Mouse (Mus musculus): ENCODE measurements around the gene H2al1e.
"Not testable (repeated sequence)": the region's sequence is repeated elsewhere in the genome, so short reads cannot be mapped to it uniquely, and the experiment has no call there.

The H2al1e gene

GRCm38 (mm10) chrX:11311634-11312033 lies at the start of gene H2al1e:
Gene H2al1e (plus strand): TSS chrX:11311934.
- DNase-seq (ENCODE audit: extremely low spot score, low read depth, low spot score): not testable (repeated sequence)

GRCm38 (mm10) chrX:11264918-11265317 lies 46.8 kb upstream of the H2al1e start:
- DNase-seq (ENCODE audit: extremely low spot score, low read depth, low spot score): no peak

GRCm38 (mm10) chrX:11267791-11268190 lies 43.9 kb upstream of the H2al1e start:
- DNase-seq (ENCODE audit: extremely low spot score, low read depth, low spot score): no peak

DNA sequence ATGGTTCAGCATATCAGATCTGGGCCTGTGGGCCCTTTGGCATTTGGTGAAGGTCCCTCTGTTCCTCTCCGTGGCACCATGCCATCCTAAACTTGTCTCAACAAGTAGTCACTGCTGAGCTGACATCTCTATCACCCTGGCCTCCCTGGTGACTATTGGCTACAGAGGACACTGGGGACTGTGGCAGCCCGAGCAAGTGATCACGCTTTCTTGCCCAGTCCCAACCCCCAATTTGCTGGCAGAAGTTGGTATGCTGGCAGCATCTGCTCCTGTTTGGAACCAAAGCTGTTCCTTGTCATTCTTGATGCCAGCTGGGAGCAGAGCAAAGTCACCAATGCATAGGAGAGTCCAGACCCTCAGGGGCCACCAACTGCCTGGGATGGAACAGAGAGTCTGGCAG lies 42.7 kb upstream of the H2al1e start:
- DNase-seq (ENCODE audit: extremely low spot score, low read depth, low spot score): no peak

GRCm38 (mm10) chrX:11273190-11273589 lies 38.5 kb upstream of the H2al1e start:
- no peak for DNase-seq (ENCODE audit: extremely low spot score, low read depth, low spot score)

DNA sequence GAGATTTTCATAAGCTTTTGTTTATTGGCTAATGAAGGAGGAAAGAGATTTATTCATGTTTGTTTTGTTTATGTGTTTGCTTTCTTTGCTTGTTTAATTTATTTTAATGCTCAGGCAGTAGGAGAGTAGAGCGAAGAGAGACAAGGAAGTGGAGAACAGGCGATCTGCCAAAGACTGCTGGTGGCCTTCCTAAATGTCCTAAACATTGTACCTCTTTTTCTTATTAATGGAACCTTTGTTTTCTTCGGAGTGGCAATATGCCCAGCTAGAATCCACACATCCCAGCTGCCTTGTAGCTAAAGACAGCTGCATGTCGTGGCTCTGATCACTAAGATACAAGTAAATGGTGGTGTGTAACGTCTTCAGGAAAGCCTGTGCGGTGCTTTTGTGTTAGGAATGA lies 34.7 kb upstream of the H2al1e start:
- no peak for DNase-seq (ENCODE audit: extremely low spot score, low read depth, low spot score)

DNA sequence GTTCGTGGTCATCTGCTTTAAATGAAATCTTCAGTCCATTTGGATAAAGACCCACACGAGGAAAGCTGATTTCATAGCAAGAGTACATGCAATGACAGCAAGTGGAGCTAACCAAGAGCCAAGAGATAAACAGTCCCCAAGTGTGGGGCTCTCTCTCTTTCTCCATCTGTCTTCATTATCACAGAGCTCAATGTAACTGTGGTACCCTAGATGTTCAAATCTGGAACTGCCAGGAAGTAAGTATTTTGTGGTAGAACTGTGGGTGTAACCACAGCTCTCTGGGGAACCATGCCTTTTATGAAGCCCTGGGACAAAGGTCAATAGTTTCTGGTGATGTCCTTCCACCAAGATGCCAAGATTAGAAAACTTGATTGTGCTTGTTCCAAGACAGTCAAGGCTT lies 31.0 kb upstream of the H2al1e start:
- DNase-seq (ENCODE audit: extremely low spot score, low read depth, low spot score): no peak

- DNase-seq (ENCODE audit: extremely low spot score, low read depth, low spot score): no peak
These were observed 23.3 kb upstream of the H2al1e start for GRCm38 (mm10) chrX:11288306-11288882.

DNA sequence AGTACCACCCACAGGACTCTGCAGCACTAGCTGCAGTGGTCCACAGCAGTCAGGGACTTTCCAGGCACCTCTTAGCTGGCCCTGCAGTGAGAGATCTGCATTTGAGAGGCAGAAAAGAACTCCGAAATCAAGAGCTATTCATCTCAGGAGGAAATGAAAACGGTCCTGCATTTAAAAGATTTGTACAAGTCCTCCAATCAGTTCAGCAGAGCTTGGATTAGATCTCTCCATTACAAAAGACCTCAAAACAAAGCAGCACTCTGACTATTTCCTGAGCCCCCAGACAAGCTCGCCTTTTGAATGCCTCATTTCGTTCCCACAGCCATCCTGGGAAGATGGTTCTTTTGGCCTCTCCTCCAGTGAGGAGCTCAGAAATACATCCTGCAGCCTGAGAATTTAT lies 22.5 kb upstream of the H2al1e start:
- no peak for DNase-seq (ENCODE audit: extremely low spot score, low read depth, low spot score)

- not testable (repeated sequence) for DNase-seq (ENCODE audit: extremely low spot score, low read depth, low spot score)
These were observed 12.8 kb upstream of the H2al1e start, which contains the start of gene H2al1a for GRCm38 (mm10) chrX:11298957-11299356. Gene H2al1a (plus strand): TSS chrX:11299257.

- DNase-seq (ENCODE audit: extremely low spot score, low read depth, low spot score): not testable (repeated sequence)
These were observed 9.6 kb upstream of the H2al1e start, which contains the start of gene H2al1b for GRCm38 (mm10) chrX:11302132-11302531. Gene H2al1b (plus strand): TSS chrX:11302432.

- not testable (repeated sequence) for DNase-seq (ENCODE audit: extremely low spot score, low read depth, low spot score)
These were observed 6.4 kb upstream of the H2al1e start, which contains the start of gene H2al1c for GRCm38 (mm10) chrX:11305355-11305754. Gene H2al1c (plus strand): TSS chrX:11305655.

DNA sequence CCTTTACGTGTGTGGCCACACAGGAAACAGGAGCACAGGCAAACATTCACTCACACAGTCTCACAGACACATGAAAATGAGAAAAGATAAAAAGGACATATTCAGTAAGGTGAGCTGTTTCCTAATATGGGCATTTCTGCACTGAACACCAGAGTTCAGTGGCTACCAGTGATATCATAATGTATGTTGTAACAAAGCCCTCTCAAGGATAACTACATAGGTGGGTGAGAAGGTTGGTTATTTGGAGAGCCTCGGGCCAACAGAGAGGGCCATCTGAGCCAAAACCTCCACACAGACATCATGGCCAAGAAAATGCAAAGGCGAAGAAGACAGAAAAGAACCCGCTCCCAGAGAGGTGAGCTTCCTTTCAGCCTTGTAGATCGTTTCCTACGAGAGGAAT lies 3.2 kb upstream of the H2al1e start, which contains the start of gene H2al1d:
TSS of gene H2al1d (plus strand) at position 301 of the 400 bp plus-strand sequence.
- DNase-seq (ENCODE audit: extremely low spot score, low read depth, low spot score): not testable (repeated sequence)

- not testable (repeated sequence) for DNase-seq (ENCODE audit: extremely low spot score, low read depth, low spot score)
These were observed 3.1 kb downstream of the H2al1e start, which contains the start of gene H2al1f for GRCm38 (mm10) chrX:11314858-11315257. Gene H2al1f (plus strand): TSS chrX:11315158.

- not testable (repeated sequence) for DNase-seq (ENCODE audit: extremely low spot score, low read depth, low spot score)
These were observed 6.2 kb downstream of the H2al1e start, which contains the start of gene H2al1g for GRCm38 (mm10) chrX:11317956-11318355. Gene H2al1g (plus strand): TSS chrX:11318256.

DNA sequence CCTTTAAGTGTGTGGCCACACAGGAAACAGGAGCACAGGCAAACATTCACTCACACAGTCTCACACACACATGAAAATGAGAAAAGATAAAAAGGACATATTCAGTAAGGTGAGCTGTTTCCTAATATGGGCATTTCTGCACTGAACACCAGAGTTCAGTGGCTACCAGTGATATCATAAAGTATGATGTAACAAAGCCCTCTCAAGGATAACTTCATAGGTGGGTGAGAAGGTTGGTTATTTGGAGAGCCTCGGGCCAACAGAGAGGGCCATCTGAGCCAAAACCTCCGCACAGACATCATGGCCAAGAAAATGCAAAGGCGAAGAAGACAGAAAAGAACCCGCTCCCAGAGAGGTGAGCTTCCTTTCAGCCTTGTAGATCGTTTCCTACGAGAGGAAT lies 9.5 kb downstream of the H2al1e start, which contains the start of gene H2al1h:
TSS of gene H2al1h (plus strand) at position 301 of the 400 bp plus-strand sequence.
- DNase-seq (ENCODE audit: extremely low spot score, low read depth, low spot score): not testable (repeated sequence)

- not testable (repeated sequence) for DNase-seq (ENCODE audit: extremely low spot score, low read depth, low spot score)
These were observed 12.6 kb downstream of the H2al1e start, which contains the start of gene H2al1i for GRCm38 (mm10) chrX:11324359-11324758. Gene H2al1i (plus strand): TSS chrX:11324659.

- DNase-seq (ENCODE audit: extremely low spot score, low read depth, low spot score): not testable (repeated sequence)
These were observed 15.8 kb downstream of the H2al1e start, which contains the start of gene H2al1j for GRCm38 (mm10) chrX:11327522-11327921. Gene H2al1j (plus strand): TSS chrX:11327822.

DNA sequence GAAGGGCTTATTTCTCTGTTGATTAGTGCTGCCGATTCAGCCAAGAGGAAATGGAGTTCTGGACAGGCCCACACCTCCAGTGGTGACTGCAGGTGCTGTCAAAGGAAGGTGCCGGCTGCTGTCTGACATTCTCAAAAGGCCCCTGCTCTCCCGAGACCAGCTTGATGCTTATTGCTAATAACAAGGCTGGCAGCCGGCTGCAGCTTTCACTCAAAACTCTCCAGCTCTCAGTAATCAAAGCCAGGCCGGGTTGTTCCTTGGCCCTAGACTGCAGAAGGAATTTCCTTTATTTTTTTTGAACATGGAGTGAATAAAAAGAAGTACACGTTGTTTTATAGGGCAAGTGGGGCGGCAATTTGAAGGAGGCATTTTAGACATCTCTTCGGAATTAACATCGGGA lies 34.0 kb downstream of the H2al1e start:
- DNase-seq (ENCODE audit: extremely low spot score, low read depth, low spot score): no peak

DNA sequence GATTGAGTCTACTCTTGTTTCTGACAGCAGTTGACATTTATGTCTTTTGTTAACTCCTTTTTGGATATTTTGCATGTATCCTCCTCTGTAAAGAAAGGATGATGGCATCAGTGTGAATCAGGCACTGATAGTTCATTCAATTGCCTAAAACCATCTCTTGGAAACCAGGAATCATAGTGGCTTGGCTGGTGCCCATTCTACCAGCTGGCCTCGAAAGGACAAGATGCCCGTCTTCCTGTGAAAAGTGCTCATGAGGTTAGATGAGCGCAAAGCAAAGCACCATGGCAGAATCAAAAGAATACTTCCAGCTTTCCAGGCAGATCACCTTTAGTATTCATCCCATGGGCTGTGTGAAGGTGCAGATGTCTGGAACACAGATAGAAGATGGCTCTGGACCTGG lies 35.0 kb downstream of the H2al1e start:
- DNase-seq (ENCODE audit: extremely low spot score, low read depth, low spot score): no peak

GRCm38 (mm10) chrX:11360823-11361222 lies 49.1 kb downstream of the H2al1e start:
- DNase-seq (ENCODE audit: extremely low spot score, low read depth, low spot score): no peak

- DNase-seq (ENCODE audit: extremely low spot score, low read depth, low spot score): no peak
These were observed 49.5 kb downstream of the H2al1e start for GRCm38 (mm10) chrX:11361261-11361660.

All from hindlimb bud, embryonic 11.5 days (tissue).